Mouse (Mus musculus): Measurements from ENCODE around the gene Ctcf. TPM values are rescaled to one million over a fixed set of nuclear protein-coding genes. Genes with fewer than 3 reads are reported as not detected.

Ctcf gene
- total RNA-seq, 2 experiments from 2014 or later = 46.6 to 56.6 TPM

DNA sequence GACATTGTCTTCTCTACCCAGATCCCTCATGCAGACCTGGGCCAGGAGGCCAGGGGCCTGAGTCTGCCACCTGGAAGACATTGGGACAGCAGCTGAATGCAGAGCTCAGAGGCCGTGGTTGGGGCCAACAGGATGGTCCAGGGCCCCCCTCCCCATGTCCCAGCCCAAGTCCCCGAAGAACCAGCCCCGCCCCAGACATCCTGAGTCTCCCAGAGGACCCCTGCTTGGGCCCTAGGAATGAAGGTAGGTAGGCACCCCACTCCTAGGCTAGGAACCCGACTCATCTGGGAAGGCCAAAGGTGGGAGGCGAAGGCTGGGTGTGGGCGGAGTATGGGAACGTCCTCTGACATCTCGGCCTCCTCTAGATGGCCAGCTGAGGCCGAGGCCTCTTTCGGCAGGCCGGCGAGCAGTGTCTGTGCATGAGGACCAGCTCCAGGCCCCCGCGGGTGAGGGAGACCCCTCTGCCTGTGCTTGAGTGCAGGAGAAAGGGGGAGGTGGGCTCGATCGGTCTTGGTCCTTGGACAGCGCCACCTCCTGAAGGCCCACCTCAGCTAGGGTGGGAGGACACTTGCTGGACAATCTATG lies 60.9 kb downstream of the Ctcf start:
- DNase-seq = no peak
- intact Hi-C loops (cut with DNase I) = no loop called here

DNA sequence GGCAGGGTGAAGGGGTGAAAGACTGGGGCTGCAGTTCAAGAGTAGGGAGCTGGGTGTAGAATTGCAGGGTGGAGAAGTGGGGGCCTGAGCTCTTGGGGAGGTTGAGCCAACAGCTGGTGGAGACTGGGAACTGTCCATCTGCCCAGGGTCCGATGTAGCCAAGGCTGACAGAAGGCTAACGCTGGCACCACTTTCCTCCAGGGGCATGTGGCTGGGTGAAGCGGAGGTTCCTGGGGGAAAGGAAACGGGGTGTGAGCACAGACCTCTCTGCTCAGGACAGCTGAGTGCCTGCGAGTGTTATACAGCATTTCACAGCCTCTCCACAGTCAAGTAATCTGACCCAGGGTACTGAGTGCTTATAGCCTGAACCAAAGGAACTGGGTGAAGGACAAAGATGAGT lies 62.4 kb downstream of the Ctcf start:
- intact Hi-C loops (cut with DNase I) = no loop called here
- DNase-seq = no peak

DNA sequence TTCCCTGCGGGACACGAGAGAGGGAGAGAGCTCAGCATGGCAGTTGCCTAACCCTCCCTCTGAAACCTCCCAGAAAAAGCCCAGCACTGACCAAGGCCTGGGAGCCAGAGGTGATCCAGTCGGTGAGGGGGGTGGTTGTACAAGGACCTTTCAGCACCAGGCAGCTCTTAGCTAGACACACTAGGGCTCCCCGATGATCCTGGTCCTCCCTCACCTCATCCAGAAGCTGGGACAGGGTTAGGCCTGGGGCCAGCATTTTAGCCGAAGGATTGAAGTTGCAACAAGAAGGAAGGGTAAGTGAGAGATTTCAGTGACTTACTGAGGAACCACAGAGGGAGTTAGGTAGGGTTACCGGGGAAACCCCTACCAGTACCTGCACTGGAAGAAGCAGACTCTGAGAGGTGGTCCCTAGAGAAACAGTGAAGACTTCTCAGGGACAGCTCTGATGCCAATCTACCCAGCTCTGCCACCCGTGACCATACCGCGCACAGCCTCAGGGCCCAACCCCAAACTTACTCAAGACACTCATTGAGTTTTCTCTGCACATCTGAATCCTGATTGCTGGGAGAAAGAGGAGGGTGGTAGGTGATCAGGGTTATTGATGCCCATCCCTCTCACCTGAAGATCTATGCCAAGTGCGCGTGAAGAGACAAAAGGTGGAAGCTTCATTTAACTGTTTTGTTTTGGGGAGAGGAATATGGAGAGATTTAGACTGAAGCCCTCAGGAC lies 63.3 kb downstream of the Ctcf start:
- intact Hi-C loops (cut with DNase I) = no loop called here
- no peak for DNase-seq

DNA sequence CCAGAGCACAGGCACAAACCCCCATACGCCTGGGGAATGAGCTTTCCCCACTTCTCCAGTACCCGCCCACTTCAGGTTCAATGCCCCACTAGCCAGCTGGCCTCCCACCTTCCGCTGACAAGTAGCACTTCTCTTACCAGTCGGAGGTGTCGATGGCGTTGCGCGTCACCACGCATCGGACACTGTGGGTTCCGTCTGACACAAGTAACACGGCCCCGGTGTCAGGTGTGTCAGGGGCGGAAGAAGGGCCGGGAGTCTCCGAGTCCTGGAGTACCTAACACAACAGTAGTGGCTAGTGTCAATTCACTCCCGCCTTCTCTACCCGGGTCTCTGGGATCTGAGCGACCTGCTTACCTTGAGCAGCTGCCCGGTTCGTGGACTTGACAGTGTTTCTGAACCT lies 64.2 kb downstream of the Ctcf start:
- intact Hi-C loops (cut with DNase I) = no loop called here
- DNase-seq = no peak

DNA sequence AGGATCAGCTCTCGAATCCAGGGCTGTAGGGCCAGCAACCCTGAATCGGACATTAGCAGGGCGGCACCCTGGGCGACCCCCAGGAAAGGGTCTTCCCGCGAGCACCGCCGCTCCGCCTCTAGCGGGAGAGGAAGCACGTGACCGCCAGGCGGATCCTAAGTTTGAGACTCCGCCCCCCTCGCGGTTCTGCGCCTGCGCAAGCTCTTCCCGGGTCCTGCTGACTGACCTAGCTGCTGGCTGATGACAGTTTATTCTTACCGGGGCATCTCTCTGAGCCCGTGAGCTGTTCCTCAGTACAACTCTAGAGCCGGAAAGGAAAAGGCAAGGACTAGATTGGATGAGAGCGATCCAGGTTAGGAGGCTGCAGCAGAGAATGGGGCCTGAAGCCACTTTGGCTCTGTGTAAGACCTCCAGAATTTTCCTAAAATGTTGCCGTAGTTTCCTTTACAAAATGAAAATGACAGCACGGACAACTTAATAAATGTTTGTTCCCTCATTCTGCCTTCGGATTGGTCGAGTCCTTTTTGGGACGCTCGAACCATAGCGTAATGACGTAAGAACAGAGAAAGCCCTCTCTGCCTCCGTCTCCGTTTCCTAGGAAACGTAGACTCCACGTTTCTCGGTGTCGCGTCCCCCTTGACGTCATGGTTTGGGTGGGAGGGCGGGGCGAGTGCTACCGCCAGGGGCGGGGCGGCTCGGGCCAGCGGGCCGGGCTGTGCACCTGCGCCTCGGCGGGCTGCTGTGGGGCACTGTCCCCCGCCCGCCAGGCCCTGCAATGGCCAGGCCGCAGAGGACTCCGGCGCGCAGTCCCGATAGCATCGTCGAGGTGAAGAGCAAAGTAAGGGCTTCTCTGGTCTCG lies 64.8 kb downstream of the Ctcf start, which contains the start of the genes Acd and Pard6a:
Acd (minus strand) TSS at position 137 of the 859 bp plus-strand sequence.
Pard6a (plus strand) TSS at position 183 of the 859 bp plus-strand sequence.
- intact Hi-C loops (cut with DNase I) = no loop called here
- DNase-seq = peak; percentile 97

DNA sequence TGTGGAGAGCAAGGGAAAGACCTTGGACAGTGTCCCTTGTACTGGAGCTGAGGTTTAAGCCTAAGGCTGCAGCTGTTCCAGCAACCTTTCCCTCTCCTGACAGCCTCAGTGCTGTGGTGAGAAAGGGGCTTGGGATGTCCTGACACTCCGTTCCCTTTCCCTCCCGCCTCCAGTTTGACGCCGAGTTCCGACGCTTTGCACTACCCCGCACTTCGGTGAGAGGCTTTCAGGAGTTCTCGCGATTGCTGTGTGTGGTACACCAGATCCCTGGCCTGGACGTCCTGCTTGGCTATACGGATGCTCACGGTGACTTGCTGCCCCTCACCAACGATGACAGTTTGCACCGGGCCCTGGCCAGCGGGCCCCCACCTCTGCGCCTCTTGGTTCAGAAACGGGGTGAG lies 65.6 kb downstream of the Ctcf start:
- intact Hi-C loops (cut with DNase I) = no loop called here
- no peak for DNase-seq

DNA sequence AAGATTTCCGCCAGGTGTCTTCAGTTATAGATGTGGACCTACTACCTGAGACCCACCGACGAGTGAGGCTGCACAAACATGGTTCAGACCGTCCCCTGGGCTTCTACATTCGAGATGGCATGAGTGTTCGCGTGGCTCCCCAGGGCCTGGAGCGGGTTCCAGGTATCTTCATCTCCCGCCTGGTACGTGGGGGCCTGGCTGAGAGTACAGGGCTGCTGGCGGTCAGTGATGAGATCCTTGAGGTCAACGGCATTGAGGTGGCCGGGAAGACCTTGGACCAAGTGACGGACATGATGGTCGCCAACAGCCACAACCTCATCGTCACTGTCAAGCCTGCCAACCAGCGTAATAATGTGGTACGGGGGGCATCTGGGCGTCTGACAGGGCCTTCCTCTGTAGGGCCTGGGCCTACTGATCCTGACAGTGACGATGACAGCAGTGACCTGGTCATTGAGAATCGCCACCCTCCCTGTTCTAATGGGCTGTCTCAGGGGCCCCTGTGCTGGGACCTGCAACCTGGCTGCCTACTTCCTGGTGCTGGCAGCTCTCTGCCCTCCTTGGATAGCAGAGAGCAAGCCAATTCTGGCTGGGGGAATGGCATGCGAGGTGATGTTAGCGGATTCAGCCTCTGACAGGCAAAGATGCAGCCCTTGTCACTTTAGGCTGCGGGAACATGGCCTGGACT lies 66.5 kb downstream of the Ctcf start:
- intact Hi-C loops (cut with DNase I) = no loop called here
- DNase-seq = no peak

DNA sequence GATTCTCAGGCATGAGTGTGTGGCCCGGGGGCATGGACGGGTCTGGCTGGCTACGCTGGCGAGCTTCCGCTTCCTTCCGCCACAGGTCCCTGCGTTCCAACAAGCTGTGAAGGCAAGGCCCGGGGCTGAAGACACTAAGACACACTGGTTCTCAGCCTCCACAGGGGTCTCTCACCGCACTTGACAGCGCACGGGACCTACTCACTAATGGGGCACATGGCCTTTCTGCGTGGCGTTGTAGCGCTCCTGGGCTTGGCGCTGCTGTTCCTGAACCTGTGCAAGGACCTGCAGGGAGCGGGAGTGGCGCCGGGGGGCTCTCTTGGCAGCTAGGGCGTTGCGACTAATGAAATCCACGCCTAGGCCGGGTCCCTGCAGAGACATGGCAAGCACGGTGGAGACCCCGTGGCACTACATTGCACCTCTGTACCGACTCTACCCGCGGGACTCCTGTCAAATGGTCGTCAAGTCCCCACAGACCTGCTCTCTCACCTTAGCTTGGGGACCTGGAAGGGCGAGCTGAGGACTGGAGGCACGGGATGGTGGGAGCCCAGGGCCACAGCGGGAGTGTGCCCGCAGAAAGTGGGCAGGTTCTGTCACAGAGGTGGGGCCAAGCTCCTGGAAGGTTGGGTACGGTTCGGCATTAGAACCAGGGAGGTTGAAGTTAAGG lies 67.9 kb downstream of the Ctcf start:
- DNase-seq = no peak
- intact Hi-C loops (cut with DNase I) = no loop called here

DNA sequence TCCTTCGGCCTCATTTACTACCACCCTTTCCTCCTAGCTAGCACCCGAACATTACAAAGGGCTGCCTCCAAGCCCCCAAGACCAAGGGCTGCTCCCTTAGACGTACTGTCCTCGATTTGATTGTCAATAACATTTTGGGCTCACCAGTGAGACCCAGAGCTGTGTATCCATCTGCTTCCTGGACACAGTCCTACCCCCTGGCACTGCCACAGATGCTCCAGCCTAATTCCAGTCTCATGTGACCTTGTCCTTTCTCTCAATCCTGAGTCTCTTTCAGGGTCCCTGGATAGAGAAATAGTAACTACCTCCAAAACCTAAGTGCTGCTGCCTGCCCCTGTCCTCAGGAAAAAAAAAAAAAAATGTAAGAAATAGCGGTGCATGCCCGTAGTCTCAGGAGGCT lies 68.6 kb downstream of the Ctcf start:
- intact Hi-C loops (cut with DNase I) = loop anchor here (5.0 kb wide), 1 partner anchor 147 kb away; the partner anchor contains the start of gene Cenpt
- no peak for DNase-seq

DNA sequence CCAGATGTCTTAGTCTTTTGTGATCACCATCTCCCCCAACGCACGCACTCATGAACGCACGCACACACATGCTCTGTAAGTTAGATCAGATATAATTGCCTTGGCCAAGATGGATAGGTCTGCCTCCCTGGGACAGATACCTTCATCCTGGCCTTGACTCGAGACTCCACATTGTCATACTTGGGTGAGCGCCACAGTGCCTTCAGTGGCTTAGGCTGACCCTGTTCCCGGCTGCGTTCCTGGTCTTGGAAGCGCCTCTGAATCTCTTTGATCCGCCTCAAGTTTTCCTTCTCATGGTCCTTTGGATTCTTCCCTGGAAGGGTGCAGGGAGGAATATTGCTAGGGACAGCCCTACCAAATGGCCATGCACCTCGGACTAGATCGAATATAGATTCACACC lies 70.1 kb downstream of the Ctcf start:
- no peak for DNase-seq
- intact Hi-C loops (cut with DNase I) = loop anchor here (5.0 kb wide), 1 partner anchor 146 kb away; the partner anchor contains the start of gene Cenpt

DNA sequence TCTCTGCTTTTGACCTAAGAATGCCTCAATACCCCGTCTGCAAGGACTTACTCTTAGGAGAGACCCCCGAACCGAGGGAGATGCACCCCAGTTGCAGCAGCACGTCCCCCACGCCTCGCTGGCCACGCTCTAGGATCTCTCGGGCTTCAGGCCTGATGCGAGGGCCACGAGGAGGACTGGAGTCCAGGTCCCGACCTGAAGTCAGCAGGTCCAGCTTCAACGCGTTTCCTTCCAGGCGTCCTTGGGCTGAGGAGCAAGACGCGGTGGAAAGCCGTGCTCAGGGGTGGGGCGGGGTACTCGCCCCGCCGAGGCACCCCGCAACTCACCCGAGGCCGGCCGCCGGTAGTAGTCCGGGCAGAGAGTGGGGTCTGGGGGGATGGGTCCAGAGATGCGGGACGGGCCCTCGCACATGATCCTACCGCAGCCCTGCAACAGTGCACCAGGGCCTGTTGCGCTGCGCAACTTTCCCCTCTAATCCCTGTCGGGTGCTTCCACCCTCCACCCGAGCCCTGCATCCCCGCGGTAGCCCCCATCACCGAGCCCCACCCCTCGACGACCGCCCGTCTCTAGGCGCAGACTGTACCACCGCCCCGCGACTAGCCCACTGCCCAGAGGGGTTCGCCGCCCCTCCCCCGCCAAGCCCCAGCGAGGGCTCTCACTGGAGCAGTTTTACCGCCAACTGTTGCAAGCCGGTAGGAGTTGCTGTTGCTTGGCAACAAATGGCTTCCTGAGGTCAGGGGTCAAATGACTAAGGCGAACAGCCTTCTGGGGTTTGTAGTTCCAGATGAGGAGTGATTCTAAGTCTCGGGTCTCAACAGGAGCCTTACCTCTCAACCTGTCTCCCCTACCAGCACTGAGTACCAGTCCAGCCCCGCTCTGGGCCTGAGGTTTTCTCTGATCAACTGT lies 71.4 kb downstream of the Ctcf start, which contains the start of the genes 4933405L10Rik and Enkd1:
4933405L10Rik (plus strand) TSS at position 158 of the 906 bp plus-strand sequence.
Enkd1 (minus strand) TSS at position 713 of the 906 bp plus-strand sequence.
- peak; percentile 91 to 92 for DNase-seq
- intact Hi-C loops (cut with DNase I) = loop anchor here (5.0 kb wide), 1 partner anchor 145 kb away; the partner anchor contains the start of gene Cenpt

DNA sequence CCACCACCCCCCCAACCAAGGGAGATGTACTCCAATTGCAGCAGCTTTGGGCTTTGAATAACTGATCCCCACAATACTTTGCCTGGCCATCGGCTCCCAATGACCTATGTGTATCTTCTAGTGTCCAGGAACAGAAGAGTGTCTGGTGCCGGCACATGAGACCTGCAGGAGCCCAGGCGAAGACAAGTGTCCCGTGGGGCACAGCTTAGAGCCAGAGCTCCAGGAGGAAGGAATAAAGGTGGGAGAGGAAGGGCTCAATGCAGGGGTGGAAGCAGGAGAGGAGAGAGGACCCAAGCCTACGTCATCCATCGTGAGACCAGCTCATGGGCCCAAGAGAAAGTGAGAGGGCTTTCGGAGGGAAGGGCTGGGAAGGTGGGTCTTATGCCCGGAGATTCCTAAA lies 72.3 kb downstream of the Ctcf start:
- no peak for DNase-seq

DNA sequence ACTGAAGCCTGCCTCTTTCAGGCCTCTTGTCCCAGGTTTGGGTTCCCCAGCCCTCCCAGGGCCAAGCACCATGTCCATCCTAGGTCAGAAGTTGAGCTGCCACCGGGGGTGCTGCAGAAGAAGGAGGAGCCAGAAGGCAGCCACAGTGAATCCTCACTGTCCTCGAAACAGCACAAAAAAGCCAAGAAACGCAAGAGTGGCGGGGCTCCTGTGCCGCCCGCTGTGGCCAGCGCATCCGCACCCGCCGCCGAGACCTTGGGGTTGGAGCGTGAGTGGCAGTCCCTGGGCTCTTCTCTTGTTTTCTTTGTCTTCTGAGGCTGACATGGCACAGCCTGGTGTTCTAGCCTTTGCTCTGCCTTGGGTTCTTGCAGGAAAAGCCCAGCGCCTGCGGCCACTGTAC lies 72.9 kb downstream of the Ctcf start:
- intact Hi-C loops (cut with DNase I) = loop anchor here (5.0 kb wide), 1 partner anchor 143 kb away; the partner anchor contains the start of gene Cenpt
- no peak for DNase-seq

More for the DNA sequence above, 72.3 kb downstream of the Ctcf start:
- intact Hi-C loops (cut with DNase I) = loop anchor here (5.0 kb wide), 1 partner anchor 144 kb away; the partner anchor contains the start of gene Cenpt

DNA sequence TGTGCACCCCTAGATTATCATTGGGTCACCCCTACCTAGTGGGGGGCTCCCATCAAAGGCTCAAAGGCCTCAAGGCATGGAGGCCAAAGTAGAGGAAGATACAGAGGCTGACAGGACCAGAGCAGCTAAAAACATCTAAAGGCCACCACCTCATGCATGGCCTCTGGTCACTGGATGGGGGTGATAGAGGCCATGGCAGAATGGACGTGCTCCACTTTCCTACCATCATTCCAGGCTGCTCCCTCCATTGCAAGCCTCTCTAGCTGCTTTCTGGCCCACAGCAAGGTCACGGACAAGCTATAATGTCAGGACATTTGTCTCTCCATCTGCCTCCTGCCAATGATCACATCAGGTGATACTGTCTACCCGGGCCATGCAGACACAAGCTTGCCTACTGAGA lies 75.9 kb downstream of the Ctcf start:
- no peak for DNase-seq
- intact Hi-C loops (cut with DNase I) = no loop called here

DNA sequence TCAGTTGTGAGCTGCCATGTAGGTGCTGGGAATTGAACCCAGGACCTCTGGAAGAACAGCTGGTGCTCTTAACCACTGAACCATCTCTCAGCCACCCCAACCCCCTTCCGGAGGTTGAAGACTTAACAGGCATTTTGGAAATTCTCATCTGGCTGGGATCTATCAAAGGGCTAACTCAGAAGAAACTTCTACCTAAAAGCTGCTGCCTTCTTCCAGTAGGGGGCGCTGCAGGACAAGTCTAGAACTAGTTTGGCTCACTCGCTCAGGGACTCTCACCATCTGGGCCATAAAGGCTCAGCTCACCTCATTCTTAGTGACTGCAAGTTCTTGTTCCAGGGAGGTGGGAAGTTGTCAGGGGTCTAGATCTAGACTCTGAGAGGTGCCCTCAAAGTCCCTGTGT lies 77.8 kb downstream of the Ctcf start:
- intact Hi-C loops (cut with DNase I) = loop anchor here (1.0 to 2.0 kb wide), 3 partner anchors 49 to 216 kb away; no protein-coding TSS in a partner anchor
- DNase-seq = peak; percentile 88 to 95

DNA sequence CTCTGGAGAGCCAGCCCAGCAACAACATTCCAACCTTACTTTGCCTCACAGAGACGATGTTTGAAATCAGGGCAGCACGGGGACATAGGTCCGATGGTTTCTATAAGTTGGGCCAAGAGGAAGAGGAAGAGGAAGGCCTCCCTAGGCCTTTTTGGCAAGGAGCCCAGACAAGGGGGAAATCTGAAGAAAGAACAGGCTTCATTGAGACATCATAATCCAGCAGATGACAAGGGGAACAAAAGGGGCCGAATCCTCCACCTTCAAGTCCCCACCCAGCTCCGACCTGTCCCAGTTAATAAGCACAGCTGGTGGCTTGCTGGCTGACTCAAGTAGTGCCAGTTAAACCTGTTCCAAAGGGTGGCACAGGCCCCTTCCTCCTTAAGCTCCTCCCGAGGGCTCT lies 78.7 kb downstream of the Ctcf start:
- peak; percentile 35 to 41 for DNase-seq
- intact Hi-C loops (cut with DNase I) = loop anchor here (2.0 kb wide), 2 partner anchors 48 to 74 kb away; no protein-coding TSS in a partner anchor

DNA sequence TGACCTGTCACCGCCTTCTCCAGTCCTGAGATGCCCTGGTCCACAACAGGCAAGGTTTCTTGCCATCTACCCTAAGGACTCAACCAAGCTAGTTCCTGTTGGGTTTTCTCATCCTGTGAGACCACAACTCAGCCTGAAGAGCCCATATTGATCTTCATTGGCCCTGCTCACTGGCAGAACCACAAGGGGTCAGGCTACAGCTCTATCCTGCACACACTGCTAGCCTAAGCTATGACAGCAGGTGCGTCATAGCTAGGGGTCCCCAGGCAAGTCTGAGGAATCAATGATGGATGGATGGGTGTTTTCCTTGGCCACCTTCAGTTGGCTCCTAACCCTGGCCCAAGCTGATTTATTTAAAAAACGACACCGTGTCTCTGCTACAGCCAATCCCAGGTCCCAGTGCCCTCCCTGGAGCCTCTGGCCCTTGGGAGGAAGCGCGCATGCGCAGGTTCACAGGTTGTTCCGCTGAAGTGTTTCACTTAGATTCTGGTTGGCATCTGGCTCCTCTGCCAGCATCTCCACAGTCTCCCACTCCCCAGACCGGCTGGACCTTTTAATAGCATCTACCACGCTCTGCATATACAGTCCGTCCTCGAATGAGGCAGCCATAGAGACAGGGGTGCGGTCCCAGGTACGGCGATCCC lies 80.1 kb downstream of the Ctcf start:
- intact Hi-C loops (cut with DNase I) = loop anchor here (1.0 kb wide), 1 partner anchor 306 kb away; no protein-coding TSS in a partner anchor
- DNase-seq = no peak

DNA sequence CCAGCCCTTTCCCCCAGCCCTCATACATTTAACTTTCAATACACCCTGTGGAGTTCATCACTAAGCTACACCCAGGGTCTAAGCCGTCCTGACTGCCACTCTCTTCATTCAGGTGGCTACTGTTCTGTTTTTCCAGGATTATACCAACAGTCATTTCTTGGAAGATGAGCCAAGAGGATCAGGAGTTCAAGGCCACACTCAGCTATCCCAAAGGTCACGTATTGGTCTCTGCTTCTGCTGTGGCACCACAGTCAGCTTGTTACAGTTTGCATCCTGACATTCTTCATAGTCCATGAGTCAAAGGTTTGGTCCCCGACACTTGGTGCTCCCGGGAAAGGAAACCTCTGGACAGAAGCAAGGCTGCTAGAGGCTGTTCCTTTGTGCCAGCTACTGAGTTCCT lies 83.3 kb downstream of the Ctcf start:
- intact Hi-C loops (cut with DNase I) = no loop called here

More for the DNA sequence above, 83.3 kb downstream of the Ctcf start:
- no peak for DNase-seq

Data from heart, postnatal 10 days (tissue).